Mouse (Mus musculus): ENCODE measurements around the gene Atp5f1. TPM values are rescaled to one million over a fixed set of nuclear protein-coding genes. Genes with fewer than 3 reads are reported as not detected.
"Not testable (repeated sequence)": the region's sequence is repeated elsewhere in the genome, so short reads cannot be mapped to it uniquely, and the experiment has no call there.

Atp5f1 gene
- total RNA-seq, 2 experiments from 2014 or later = 250 to 254 TPM

DNA sequence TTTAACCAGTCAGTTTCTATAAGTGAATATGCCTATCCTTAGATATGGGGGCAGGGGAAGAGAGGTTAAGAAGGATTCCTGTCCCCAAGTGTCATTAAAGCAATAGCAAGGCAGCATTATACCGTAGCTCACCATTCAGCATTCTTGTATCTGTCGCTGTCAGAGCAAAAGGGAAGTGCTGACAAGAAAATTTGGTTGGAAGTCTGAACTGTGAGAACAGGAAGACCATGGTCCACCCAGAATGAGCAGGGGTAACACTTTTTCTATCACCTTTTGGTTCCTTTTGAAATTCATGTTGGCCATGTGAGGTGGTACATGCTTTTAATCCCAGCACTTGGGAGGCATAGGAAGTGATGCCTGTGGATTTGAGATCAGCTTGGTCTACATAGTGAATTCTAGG, 28.8 kb downstream of the Atp5f1 start:
- DNase-seq (ENCODE audit: low spot score in 2 of 2) = no peak

DNA sequence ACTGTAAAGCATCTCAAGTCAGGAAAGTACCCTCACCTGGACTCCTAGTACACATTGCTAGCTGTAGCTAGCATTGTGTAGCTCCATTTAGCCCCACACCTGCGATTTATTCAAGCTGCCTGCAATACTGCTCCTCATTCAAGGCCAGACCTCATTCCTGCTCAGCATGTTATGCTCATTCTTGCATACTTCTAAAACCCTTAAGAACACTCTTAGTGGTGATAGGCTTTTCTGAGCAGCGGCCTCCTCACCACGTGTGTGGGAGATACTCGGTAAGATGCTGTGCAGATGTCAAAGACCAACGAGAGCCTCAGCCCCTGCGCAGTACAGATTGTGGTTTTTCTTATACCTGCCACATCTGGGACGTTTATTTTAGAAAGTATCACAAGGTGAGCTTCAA, 30.1 kb downstream of the Atp5f1 start:
- no peak for DNase-seq (ENCODE audit: low spot score in 2 of 2)

DNA sequence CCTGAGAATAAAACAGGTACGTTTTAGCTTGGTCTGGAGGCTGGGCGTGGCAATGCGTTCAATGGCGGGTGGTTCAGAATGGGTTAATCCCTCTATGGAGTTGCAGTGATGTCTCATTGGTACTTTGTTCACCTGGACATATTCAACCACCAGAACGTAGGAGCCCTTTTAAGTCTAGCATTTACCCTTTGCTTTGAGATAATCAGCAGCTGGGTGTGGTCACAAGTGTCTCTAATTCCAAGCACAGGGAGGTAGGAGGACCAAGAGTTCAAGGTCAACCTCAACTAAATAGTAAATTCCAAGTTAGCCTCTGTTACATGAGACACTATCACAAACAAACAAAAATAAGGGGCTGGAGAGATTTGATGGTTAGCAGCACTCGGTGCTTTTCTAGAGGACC, 31.1 kb downstream of the Atp5f1 start:
- no peak for DNase-seq (ENCODE audit: low spot score in 2 of 2)

DNA sequence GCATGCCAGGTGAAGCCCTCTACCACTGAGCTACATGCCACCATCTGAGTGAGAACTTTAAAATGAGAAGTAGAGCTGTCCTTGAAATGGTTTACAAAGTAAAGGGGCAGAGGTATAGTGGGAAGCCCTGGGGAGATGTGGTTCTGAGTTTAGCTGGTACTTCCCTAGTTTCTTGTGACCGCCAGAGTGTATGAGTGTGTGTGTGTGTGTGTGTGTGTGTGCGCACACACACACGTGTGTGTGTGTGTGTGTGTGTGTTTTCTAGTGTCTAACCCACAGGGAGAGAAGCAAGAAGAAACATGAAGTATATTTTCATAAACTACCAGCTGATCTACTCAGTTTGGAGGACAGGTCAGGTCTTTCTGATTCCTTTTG, 31.7 kb downstream of the Atp5f1 start:
- no peak for DNase-seq (ENCODE audit: low spot score in 2 of 2)

DNA sequence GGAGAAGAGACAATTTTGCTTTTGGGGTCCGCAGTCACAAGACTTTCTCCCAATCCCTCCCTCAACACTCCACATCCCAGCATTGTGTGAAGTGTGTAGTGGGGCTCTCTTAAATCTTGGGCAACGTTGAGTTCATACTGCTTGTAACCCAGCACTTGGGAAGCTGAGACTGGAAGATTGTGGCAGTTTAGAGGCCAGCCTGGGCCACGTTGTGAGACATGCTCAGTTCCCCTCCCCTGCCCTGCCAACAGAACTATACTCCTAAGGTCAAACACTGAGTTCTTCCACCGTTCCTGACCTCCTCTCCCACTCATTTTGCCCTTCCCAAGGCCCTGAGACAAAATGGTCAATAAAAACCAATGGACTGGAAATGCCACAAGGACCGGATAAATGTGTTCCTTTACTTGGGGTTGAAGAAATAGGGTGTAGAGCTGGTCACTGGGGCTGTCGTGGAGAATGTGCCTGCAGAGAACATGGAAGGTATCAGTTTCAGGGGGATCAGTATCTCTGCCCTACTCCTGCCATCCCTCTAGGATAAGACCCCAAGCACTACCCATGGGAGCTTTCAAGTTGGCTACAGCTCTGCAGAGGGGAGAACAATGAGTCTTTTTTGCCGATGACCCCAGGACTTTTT, 32.2 kb downstream of the Atp5f1 start:
- no peak for DNase-seq (ENCODE audit: low spot score in 2 of 2)

DNA sequence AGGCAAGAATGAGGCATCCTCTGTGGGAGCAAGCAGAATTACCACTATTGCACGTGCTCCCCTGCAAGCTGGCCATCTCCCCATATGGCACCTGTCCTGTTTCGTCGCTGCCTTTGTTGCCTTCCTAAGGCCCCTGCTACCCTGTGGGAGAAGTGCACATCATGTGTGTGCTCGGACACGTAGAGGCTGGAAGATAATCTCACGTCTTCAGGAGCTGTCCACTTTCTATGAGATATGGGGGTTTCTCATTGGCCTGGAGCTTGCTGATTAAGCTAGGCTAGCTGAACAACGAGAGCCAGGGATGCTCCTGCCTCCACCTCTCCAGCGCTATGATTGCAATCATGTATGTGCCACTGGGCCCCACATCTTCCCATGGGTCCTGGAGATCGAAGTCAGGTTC, 35.3 kb downstream of the Atp5f1 start:
- no peak for DNase-seq (ENCODE audit: low spot score in 2 of 2)

DNA sequence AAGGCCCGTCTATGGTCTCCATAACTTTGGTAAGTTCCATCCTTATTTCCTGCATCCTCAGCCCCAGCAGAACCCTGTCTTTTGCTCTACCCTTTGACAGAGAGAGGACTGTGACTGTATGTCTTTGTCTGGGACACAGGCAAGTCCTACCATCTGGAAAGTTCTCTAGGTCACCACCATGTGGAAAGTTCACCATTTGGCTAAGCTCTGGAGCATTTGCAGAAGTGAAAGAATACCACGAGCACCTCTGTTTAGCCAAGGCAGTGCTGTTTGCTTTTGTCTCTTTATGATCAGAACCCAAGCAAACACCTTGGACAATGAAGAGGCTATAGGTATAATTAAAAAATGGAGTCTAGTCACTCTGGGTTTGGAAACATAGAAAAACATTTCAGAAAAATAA, 37.9 kb downstream of the Atp5f1 start:
- DNase-seq (ENCODE audit: low spot score in 2 of 2) = no peak

DNA sequence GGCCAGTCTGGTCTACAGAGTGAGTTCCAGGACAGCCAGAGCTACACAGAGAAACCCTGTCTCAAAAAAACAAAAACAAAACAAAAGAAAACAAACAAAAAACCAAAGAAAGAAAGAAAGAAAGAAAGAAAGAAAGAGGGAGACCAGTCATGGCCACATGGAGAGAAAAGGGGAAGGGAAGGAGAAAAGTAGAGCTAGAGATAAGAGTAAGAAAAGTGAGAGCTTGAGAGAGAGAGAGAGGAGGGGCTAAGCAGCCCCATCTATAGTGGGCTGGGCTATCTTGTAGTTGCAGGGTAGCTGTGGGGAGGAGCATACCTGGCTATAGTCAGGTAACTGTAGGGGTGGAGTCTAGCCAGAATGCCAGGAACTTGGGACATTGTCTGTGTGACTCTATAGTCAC, 39.2 kb downstream of the Atp5f1 start:
- DNase-seq (ENCODE audit: low spot score in 2 of 2) = not testable (repeated sequence)

DNA sequence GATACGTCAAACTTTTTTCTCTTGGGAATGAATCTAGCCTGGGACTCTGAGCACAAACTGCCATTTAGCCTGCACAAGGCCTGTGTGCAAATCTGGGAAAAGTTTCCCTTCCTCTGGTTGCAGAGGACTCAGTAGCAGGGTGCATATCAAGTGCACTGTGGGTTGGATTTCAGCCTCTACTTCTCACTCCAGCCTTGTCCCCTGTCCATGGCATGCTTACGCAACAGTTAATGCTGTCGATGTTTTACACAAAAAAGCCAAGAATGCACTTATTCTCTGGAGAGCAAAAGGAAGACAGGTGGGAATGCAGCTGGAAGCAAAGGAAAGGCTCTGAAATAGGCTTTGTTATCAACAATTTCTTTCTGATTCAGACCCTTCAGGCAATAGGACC, 41.5 kb downstream of the Atp5f1 start:
- DNase-seq (ENCODE audit: low spot score in 2 of 2) = no peak

DNA sequence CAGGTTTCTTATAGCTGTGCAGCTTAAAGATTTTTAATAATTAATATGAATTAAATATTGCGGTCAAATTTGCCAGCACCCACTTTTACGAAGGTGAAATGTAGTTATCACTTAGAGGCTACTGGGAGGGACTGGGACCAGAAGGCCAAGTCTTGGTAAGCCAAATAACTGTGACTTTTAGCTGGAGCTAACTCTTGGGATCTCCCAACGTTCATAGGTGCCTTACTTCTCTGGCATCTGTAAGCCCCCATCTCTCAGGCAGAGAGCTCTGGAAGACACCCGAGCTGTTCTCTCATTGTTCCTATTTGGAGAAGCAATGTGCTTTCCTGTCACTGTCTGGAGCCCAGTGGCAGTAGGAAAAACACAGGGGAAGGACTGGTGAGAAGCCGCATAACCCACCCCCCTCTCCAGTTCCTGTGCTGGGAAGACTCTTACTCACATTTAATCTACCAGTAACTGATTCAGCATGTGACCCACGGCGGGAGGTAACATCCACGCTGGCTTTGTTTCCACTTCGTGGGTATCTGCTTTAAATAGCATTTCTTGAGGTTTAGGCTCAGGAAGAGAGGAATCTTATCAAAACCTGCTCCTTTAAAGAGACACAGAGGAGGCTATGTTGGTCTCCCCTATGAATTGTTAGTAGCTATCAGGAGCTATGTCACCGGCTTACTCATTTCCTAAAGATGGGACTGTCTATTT, 42.1 kb downstream of the Atp5f1 start:
- no peak for DNase-seq (ENCODE audit: low spot score in 2 of 2)

DNA sequence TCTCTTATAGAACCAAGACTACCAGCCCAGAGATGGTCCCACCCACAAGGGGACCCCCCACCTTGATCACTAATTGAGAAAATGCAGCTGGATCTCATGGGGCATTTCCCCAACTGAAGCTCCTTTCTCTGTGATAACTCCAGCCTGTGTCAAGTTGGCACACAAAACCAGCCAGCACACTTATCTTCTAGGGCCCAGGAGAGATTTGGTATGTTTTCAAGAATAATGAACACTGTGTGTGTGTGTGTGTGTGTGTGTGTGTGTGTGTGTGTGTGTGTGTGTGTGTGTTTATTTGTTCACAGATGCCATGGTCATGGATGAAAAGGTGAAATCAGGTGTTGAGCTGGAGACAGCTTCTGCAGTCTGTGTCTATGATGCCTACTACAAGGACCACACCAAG, 43.4 kb downstream of the Atp5f1 start:
- DNase-seq (ENCODE audit: low spot score in 2 of 2) = not testable (repeated sequence)

DNA sequence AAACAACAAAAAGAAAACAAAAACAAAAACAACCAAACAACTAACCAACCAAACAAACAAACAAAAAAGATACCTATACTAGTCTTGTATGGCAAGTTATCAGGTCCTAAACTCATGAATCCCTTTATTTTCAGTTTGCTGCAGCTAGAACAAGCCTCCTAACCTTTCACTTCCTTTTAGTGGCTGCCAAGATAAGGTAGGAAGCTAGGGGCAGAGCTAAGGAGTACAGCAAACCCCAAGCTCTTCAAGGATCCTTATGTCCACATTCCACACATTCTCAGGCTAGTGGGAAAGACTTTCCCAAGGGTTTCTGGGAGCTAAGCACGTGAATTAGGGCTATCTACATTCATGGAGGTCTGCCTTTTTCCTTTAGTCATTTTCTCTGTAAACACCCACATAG, 44.6 kb downstream of the Atp5f1 start:
- no peak for DNase-seq (ENCODE audit: low spot score in 2 of 2)

DNA sequence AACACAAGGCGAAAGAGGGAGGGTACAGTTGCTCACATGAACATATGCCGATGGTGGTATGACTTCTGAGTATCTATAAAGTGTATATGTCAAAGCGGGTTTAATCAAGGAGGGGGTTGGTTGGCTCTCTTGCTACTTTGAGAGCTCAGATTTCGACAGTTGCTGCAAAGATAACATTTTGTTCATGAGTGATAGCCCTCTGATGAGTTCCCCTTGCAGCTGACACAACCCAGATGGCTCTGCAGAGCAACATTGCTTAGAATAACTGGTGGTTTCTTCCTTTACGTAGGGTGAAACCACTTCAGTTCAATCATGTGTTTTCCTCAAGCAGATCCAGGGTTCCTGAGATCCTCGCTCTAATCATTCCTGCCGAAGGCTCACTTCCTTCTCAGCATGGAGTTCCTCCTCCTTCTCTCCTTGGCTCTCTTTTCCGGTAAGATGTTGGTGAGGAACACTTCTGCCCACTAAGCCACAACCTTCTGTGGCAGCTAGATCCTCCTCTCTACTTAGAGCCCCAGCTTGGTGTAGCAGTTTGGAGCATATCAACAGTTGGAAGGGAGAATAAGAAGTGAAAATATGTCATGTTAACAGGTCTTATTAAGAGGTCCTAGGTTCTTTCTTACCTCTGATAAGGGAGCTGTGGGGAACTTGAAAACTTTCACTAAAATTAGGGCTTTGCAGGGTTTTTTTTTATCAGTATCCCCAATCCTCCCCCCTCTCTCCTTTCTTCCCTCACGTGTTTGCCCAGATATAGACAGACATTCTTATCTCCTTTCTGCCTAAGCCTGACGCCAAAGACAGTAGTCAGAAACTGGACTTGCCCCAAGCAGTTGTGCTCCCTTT, 45.8 kb downstream of the Atp5f1 start:
- DNase-seq (ENCODE audit: low spot score in 2 of 2) = peak; percentile 10 to 62

DNA sequence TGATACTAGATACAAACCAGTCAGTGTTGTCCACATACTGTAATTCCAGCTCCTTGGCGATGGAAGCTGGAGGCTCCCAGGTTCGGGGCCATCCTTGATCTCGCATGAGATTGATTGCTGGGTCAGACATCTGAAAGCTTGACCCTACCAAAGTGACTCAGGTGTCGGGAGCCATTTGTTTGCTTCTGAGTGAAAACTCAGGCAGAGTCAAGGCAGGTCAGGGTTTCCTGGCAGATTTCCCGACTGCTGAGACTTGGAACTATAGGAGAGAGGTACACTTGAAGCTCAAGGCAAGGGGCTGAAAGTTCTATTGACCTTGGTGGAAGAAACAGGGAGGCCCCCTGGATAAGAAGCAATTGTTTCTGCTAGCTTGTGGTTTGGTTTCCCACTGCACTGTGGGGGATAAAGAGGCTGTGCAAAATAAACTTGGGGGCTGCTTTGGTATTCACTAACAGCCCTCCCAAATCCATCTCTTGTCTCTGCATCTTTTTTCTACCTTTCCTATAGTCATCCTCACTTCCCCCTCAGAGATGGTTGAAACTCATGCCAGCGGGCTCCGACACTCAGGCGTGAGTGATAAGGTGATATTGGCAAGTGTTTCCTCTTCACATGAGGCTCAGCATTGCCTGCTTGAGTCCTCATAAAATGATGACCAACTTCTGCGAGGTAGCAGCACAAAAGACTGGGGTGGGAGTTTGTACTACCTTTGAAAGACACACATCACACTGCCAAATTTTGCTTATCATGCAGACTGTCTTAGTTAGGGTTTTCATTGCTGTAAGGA, 47.6 kb downstream of the Atp5f1 start:
- no peak for DNase-seq (ENCODE audit: low spot score in 2 of 2)

DNA sequence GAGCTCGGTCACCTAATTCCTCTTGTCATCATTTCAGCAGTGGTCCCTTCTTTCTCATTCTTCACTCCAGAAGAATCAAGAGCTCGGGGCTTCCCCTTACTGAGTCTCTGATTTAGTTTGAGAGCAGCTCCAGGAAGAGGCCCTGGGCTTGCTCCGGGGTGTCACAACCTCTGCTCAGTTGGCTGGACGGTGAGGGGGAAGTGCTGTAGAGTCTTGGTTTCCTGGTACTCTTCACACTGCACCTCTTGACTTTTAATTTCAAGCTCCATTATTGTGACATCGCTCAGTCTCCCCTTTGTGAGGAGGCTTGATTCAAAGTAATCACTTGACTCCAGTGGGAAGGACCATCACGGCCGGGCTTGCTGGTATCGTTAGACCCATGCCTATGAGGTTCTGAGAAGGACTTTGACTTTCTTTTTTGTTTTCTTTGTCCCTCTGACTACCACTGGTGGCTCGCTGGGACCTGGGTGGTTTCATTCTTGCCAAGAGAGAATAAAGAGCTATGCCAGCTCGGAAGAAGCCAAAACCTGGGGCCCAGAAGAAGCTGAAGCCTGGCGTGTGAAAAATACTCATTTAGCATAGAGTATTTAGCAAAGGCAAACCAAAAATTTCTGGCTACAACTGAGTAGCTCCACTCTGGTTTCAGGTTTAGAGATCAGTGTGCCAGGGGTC, 49.2 kb downstream of the Atp5f1 start:
- DNase-seq (ENCODE audit: low spot score in 2 of 2) = no peak

DNA sequence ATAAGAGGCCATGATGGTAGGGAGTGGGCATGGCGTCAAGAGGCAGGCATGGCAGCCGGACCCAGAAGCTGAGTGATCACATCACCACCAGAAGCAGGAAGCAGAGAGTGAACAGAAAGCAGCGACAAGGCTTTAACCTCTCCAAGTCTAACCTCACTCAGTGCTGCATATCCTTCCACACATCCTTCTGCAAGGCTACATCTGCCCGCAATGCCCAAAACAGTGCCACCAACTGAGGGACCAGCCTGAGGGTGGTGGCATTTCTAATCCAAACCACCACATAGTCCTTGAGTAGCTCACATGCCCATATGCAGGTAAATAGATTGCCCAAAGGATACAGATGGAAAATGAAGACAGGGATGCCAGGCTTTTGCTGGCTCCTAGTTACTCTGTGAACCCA, 50.9 kb downstream of the Atp5f1 start:
- no peak for DNase-seq (ENCODE audit: low spot score in 2 of 2)

DNA sequence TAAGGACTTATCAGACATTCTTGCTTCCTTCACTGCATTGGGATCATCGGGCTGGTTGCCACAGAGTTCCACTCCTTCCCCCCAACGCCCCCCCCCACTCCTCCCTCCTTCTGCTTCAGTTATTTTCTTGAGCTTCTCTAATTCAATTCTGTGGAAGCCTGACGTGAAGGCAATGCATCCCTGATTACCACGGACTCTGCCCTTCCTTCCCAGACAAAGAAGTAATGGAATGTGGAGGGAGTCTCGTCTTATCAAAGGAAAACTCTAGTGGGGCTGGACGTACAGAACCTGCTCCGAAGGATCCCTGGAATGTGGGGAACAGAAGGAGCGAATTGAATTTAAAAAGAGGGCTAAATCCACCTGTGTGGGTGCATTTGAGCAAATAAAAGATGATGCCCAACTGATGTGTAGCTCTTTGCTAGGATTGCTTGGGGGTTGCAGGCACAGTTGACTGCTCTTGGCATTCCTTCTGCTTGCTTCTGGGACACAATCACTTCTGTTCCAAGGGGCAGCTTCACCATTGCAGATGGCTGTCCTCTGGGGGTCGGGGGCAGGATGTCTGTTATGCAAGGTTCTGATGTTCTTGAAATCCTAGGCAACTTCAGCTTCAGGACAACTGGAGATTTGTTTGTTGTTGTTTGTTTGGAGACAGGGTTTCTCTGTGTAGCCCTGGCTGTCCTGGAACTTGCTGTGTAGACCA, 51.8 kb downstream of the Atp5f1 start:
- no peak for DNase-seq (ENCODE audit: low spot score in 2 of 2)

DNA sequence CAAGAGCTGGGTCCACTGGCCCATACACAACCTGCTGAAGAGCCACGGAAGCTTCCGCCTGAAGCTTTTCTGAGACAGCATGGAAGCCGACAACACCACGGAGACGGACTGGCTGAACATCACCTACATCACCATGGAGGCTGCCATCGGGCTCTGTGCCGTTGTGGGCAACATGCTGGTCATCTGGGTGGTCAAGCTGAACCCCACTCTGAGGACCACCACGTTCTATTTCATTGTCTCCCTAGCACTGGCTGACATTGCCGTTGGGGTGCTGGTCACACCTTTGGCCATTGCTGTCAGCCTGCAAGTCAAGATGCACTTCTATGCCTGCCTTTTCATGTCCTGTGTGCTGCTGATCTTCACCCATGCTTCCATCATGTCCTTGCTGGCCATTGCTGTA, 55.2 kb downstream of the Atp5f1 start:
- DNase-seq (ENCODE audit: low spot score in 2 of 2) = no peak

DNA sequence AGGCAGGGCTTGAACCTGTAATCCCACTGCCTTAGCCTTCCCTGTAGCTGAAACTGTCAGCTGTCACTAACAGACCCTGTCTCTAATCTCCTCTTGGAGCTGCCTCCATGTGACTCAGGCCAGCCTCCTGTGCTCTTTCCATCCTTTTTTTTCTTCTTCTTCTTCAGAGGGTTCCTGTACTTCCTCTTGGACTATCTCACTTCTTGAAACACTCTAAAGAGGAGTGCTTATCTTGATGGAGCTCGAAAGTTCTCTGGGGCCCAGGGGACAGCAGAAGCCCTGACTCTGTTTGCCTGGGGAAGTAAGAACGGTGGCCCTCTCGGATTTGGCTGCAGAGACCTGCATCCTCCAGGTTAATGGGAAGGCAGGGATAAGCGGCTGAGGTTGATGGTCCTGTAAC, 55.7 kb downstream of the Atp5f1 start:
- no peak for DNase-seq (ENCODE audit: low spot score in 2 of 2)

DNA sequence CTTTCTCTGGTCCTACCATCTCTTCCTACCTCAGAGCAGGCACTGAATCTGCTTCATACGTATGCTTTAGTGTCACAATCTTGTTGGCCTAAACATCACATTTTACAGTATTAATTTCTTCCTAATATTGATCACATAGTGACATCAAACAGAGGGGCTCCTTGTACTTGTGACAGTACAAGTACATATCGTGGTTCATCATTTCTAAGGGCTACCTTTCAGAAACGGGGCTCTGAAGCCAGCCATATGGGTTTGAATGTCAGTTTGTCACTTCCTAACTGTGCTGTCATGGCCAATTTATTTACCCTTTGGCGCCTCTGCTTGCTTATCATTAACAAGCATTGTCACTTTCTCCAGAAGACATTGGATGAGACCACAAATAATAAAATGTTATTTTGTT, 58.4 kb downstream of the Atp5f1 start:
- no peak for DNase-seq (ENCODE audit: low spot score in 2 of 2)

Data from layer of hippocampus, adult 18-20 months (tissue).